Mouse (Mus musculus) limb, embryonic 14.5 days (tissue): Measurements from ENCODE around the gene Eps8l2. TPM values are rescaled to one million over a fixed set of nuclear protein-coding genes. Genes with fewer than 3 reads are reported as not detected.

Source experiments
- ATAC-seq: fragments of 200-750 bp; cut with Nextera tagmentation; 2 replicates; pipeline ENCODE4 v1.8.0; 2017; ENCODE audit warnings: low read depth, moderate number of reproducible peaks, moderate TSS enrichment; ENCODE audit not compliant: low FRiP score
- DNase-seq: peaks from one replicate; pipeline ENCODE4 v3.0.0-alpha.2; 2015; ENCODE audit warnings: low spot score
- H3K27ac ChIP-seq: fragments of 300-500 bp; sonication (generic); replicated peaks from 2 replicates; pipeline ENCODE4 v1.5.1; 2014; ENCODE audit warnings: low read depth, mild to moderate bottlenecking, low read length, moderate library complexity, mixed read lengths
- H3K27me3 ChIP-seq: fragments of 300-500 bp; sonication (generic); 2 replicates; pipeline ENCODE4 v1.6.1; 2014; ENCODE audit warnings: low read length, mixed read lengths; ENCODE audit not compliant: control insufficient read depth, insufficient read depth
- H3K36me3 ChIP-seq: fragments of 300-500 bp; sonication (generic); 2 replicates; pipeline ENCODE4 v1.6.1; 2014; ENCODE audit warnings: mild to moderate bottlenecking, low read length, moderate library complexity, mixed read lengths; ENCODE audit not compliant: control insufficient read depth, insufficient read depth
- H3K4me1 ChIP-seq: fragments of 300-500 bp; sonication (generic); 2 replicates; pipeline ENCODE4 v1.6.1; 2014; ENCODE audit warnings: antibody characterized with exemption, low read length, mixed read lengths; ENCODE audit not compliant: control insufficient read depth, insufficient read depth
- H3K4me2 ChIP-seq: fragments of 300-500 bp; sonication (generic); replicated peaks from 2 replicates; pipeline ENCODE4 v1.6.1; 2014; ENCODE audit warnings: low read depth, mild to moderate bottlenecking, low read length, moderate library complexity; ENCODE audit not compliant: severe bottlenecking
- H3K4me3 ChIP-seq: fragments of 300-500 bp; sonication (generic); replicated peaks from 2 replicates; pipeline ENCODE4 v1.5.1; 2014; ENCODE audit warnings: low read length
- H3K9ac ChIP-seq: fragments of 300-500 bp; sonication (generic); 2 replicates; pipeline ENCODE4 v1.6.1; 2014; ENCODE audit warnings: mild to moderate bottlenecking, low read depth, low read length, moderate library complexity; ENCODE audit not compliant: severe bottlenecking
- H3K9me3 ChIP-seq: fragments of 300-500 bp; sonication (generic); 2 replicates; pipeline ENCODE4 v1.6.1; 2016; ENCODE audit warnings: low read length; ENCODE audit not compliant: control insufficient read depth
- POLR2A ChIP-seq: fragments of 200-500 bp; IDR thresholded peaks from 2 replicates; pipeline ENCODE4 v1.8.0; 2012; ENCODE audit warnings: inconsistent platforms, mild to moderate bottlenecking, moderate library complexity, borderline replicate concordance; ENCODE audit not compliant: insufficient read depth, insufficient read length; ENCODE audit errors: extremely low read depth
- WGBS: fragments of 180-500 bp; shearing (Covaris S2); extraction: QIAGEN DNeasy Blood & Tissue Kit; methylation state at CpG from one replicate; pipeline ENCODE4 v1.1.7; 2014; 5-methylcytosine and 5-hydroxymethylcytosine counted together
- polyA plus RNA-seq, 2 experiments: library from polyadenylated mRNA; depleted of rRNA in 1 of 2; stranded (reverse) in 1 of 2; unstranded in 1 of 2; fragments of >200 nt; fragmentation: Nextera tagmentation in 1 of 2; extraction: Ambion mirVana in 1 of 2; gene quantifications; 2 replicates each; pipeline versions ENCODE4 v1.2.1 to v1.2.3; 2012 to 2014

Gene Eps8l2
- polyA plus RNA-seq, 2 experiments: 19.0 to 22.4 TPM

GRCm38 (mm10) chr7:141361510-141361909, 22.8 kb downstream of the Eps8l2 start:
- no peak for TF ChIP-seq POLR2A
- no peaks in the 10 kb centered on the region for H3K9me3 ChIP-seq
- no peaks in the 10 kb centered on the region for H3K4me1 ChIP-seq
- ATAC-seq (no peak), DNase-seq (no peak)
- H3K9ac ChIP-seq: no peak overlapping the region
- no peak overlapping the region for H3K4me3 ChIP-seq
- H3K4me2 ChIP-seq: no peak overlapping the region
- peaks cover 13% of the 10 kb centered on the region; the same call in 1 of the 2 replicates for H3K27me3 ChIP-seq
- H3K27ac ChIP-seq: no peak overlapping the region
- 15% methylated on average over 22 of the region's 24 CpGs for WGBS
- no peaks in the 10 kb centered on the region for H3K36me3 ChIP-seq

DNA sequence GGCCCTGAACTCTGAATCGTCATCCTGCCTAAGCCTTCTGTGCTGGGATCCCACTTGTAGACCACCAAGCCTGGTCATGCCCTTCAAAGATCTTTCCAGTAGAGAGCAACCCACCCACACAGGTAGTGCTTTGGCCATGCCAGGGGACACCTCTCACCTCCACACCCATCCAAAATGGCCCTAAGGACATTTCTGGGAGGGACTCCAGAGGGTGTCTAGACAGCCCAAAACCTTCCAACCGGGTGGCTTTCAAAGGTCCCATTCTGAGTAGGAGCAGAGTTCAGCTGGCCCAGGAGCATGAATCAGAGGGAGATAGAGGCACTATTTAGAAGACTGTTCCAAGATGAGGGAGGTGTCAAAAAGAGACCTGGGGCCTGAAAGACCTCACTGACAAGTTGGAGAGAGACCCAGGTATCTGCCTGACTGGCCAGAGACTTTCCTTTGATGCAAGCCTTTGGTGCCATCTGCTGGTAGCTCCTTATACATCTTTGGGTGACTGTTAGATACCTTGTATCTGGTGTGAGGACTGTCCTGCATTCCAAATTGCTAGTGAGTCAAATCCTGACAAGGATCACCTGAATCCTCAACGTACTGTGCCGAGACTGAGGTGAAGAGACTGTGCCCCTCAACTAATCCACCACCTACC, 24.5 kb downstream of the Eps8l2 start:
- Histone ChIP-seq H3K9me3 (no peaks in the 10 kb centered on the region), H3K4me3 (no peak overlapping the region), H3K36me3 (no peaks in the 10 kb centered on the region), H3K27ac (no peak overlapping the region), H3K27me3 (peaks cover 13% of the 10 kb centered on the region; the same call in 1 of the 2 replicates), H3K9ac (no peak overlapping the region), H3K4me2 (no peak overlapping the region), H3K4me1 (no peaks in the 10 kb centered on the region)
- TF ChIP-seq POLR2A: no peak
- ATAC-seq: peak; percentile 77; the same call in 1 of the 2 replicates
- WGBS: 53% methylated on average over 4 of the region's 4 CpGs
- DNase-seq: peak; percentile 82

GRCm38 (mm10) chr7:141363752-141364125, 25.1 kb downstream of the Eps8l2 start:
- no peak for TF ChIP-seq POLR2A
- H3K9me3 ChIP-seq: no peaks in the 10 kb centered on the region
- no peak overlapping the region for H3K9ac ChIP-seq
- no peak for ATAC-seq
- no peaks in the 10 kb centered on the region for H3K4me1 ChIP-seq
- H3K36me3 ChIP-seq: no peaks in the 10 kb centered on the region
- peaks cover 13% of the 10 kb centered on the region; the same call in 1 of the 2 replicates for H3K27me3 ChIP-seq
- H3K27ac ChIP-seq: no peak overlapping the region
- no peak overlapping the region for H3K4me3 ChIP-seq
- 65% methylated on average over 2 of the region's 2 CpGs for WGBS
- H3K4me2 ChIP-seq: no peak overlapping the region
- DNase-seq: no peak

- ATAC-seq: no peak
- 72% methylated on average over 5 of the region's 5 CpGs for WGBS
- Histone ChIP-seq H3K27me3 (peaks cover 13% of the 10 kb centered on the region; the same call in 1 of the 2 replicates), H3K36me3 (no peaks in the 10 kb centered on the region), H3K9ac (no peak overlapping the region), H3K4me3 (no peak overlapping the region), H3K4me2 (no peak overlapping the region), H3K9me3 (no peaks in the 10 kb centered on the region), H3K4me1 (no peaks in the 10 kb centered on the region), H3K27ac (no peak overlapping the region)
- TF ChIP-seq POLR2A: no peak
- DNase-seq: no peak
Measured at GRCm38 (mm10) chr7:141364349-141365048, 25.8 kb downstream of the Eps8l2 start.

DNA sequence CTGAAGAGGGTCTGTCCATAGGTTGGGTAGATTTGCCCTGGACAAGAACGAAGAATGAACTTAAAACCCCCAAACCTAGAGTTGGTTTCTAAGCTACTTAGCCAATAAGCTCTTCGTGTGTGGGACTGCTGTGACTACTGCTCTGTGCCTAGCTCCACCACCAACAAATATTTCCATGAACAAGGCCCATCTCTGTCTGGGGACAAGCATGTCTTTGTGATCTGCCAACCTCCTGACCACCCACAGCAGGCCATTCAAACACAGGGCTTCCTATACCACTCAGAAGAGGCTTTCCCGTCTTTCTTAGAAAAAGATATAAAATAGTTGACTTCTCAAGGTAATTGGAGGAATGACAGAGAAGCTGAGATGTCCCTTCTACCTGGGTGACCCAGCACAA, 26.4 kb downstream of the Eps8l2 start:
- Histone ChIP-seq H3K9ac (no peak overlapping the region), H3K9me3 (no peaks in the 10 kb centered on the region), H3K27ac (no peak overlapping the region), H3K36me3 (no peaks in the 10 kb centered on the region), H3K4me1 (no peaks in the 10 kb centered on the region), H3K4me2 (no peak overlapping the region), H3K27me3 (peaks cover 13% of the 10 kb centered on the region; the same call in 1 of the 2 replicates), H3K4me3 (no peak overlapping the region)
- TF ChIP-seq POLR2A: no peak
- 73% methylated on average over 3 of the region's 3 CpGs for WGBS
- ATAC-seq: no peak
- DNase-seq: no peak
